Mouse (Mus musculus) cerebellum, postnatal 4 days (tissue): Measurements from ENCODE around the gene Papss1.

Source experiments
- DNase-seq, 2 experiments: peaks; one replicate each; pipeline ENCODE4 v3.0.0; 2022; ENCODE audit warnings: low spot score in 2 of 2, mixed read lengths in 1 of 2

The Papss1 gene

GRCm38 (mm10) chr3:131631318-131631870 lies 66.8 kb downstream of the Papss1 start:
- peak in 1 of 2 experiments; percentile 43 for DNase-seq

GRCm38 (mm10) chr3:131634091-131634490 lies 69.5 kb downstream of the Papss1 start:
- DNase-seq = no peak

GRCm38 (mm10) chr3:131636126-131636525 lies 71.6 kb downstream of the Papss1 start:
- DNase-seq = no peak

- no peak for DNase-seq
These were observed 72.4 kb downstream of the Papss1 start for GRCm38 (mm10) chr3:131637008-131637407.

DNA sequence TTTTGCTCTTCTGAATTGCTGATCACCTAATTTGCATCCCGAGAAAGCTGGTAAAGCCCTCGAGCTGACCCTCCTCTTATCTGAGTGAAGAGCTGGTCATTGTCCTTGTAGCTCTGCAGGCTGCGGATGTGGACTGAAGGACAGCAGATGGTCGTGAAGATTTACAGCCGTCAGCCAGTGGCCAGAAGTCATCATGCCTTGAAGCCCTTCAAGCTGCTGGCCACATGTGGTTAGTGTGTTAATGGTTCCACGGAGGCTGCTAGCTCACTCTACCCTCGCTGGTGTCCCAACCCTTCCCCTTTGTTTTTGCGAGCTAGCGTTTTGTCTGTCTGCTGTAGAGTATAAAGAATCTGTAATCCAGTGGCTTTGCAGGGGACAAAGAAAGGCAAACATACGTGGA lies 73.1 kb downstream of the Papss1 start:
- DNase-seq = no peak

GRCm38 (mm10) chr3:131638216-131638615 lies 73.6 kb downstream of the Papss1 start:
- DNase-seq = no peak

GRCm38 (mm10) chr3:131642681-131643292 lies 78.2 kb downstream of the Papss1 start:
- no peak for DNase-seq

- no peak for DNase-seq
These were observed 80.6 kb downstream of the Papss1 start for GRCm38 (mm10) chr3:131645203-131645602.

- DNase-seq = peak in 1 of 2 experiments; percentile 10
These were observed 89.8 kb downstream of the Papss1 start for GRCm38 (mm10) chr3:131654366-131654765.

DNA sequence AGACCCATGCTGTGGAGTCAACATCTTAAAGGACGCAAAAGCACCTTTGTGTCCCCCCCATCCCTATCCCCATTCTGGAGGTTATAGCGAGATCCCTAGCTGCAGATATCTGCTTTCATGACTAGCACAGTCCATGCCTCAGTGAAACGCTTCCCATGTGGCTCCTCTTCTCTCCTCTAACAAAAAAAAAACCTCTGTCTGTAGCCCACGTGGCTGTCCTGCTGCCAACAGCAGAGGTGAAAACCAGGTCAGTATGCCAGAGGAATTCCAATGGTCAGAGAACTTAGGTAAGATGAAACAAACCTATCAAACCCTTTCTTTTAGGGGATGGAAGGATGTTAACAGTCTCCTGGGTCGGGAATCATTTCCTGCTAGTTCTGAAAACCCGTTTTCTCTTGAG lies 91.5 kb downstream of the Papss1 start:
- no peak for DNase-seq

- DNase-seq = no peak
These were observed 95.6 kb downstream of the Papss1 start for GRCm38 (mm10) chr3:131660126-131660525.

GRCm38 (mm10) chr3:131660629-131661028 lies 96.1 kb downstream of the Papss1 start:
- no peak for DNase-seq

DNA sequence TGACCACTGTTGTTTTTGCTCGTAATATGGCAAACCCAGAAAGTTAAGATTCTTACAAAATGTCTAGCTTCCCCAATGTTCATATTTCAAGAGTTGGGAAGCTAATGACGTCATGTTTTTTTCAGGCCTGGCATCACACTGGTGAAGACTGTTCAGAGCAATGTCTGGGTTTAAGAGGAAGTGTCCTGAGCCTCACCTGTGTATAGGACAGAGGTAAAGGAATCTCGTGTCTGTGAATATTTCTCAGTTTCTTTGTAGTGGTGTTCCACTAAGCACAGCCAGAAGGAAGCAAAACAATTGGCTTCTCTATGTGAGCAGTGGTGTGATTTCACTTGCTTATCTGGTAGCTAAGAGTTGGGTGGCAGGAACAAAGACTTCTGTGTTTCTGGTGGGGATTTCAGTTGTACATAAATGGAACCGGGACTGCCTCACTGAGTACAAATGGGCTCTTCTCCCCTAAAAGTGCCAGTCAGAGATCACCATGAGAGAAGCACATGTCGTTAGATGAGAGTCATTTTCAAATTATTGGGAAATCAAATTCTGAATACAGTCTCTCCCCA lies 98.1 kb downstream of the Papss1 start:
- DNase-seq = no peak

DNA sequence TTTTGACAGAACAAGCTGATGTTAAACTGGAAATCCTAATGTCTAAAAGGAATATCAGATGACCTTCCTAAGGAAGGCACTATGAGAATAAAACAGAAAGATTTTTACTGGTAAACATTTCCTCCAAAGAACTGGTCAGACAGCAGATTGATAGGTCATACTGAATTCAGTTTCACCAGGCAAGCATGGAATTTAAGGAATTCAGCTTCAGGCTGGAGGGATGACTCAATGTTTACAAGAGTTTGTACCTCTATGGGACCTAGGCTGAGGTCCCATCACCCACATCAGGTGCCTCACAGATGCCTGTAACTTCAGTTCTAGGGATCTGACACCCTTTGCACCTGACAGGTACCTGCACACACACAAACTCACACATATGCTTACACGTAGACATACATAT lies 105.3 kb downstream of the Papss1 start:
- no peak for DNase-seq

- no peak for DNase-seq
These were observed 121.5 kb downstream of the Papss1 start for GRCm38 (mm10) chr3:131686106-131686505.

- no peak for DNase-seq
These were observed 125.4 kb downstream of the Papss1 start for GRCm38 (mm10) chr3:131689949-131690348.

GRCm38 (mm10) chr3:131690543-131690942 lies 126.0 kb downstream of the Papss1 start:
- DNase-seq = no peak

- DNase-seq = no peak
These were observed 126.6 kb downstream of the Papss1 start for GRCm38 (mm10) chr3:131691202-131691601.
